Mouse (Mus musculus): ENCODE data around the gene Pcsk4.

The Pcsk4 gene

GRCm38 (mm10) chr10:80321670-80322581, 7.4 kb downstream of the Pcsk4 start:
- peak; percentile 67 for DNase-seq

- DNase-seq, result no peak
These were observed 8.2 kb downstream of the Pcsk4 start for GRCm38 (mm10) chr10:80321014-80321669.

GRCm38 (mm10) chr10:80320340-80320760, 8.9 kb downstream of the Pcsk4 start, which contains the start of gene 2310011J03Rik:
TSS of gene 2310011J03Rik (minus strand) at chr10:80320537.
- peak; percentile 90 for DNase-seq

- DNase-seq, result no peak
These were observed 12.3 kb downstream of the Pcsk4 start for GRCm38 (mm10) chr10:80317011-80317410.

- DNase-seq, result no peak
These were observed 12.9 kb downstream of the Pcsk4 start for GRCm38 (mm10) chr10:80316359-80316781.

GRCm38 (mm10) chr10:80315315-80315714, 14.0 kb downstream of the Pcsk4 start:
- peak; percentile 52 for DNase-seq

- DNase-seq, result peak; percentile 59
These were observed 14.8 kb downstream of the Pcsk4 start for GRCm38 (mm10) chr10:80314494-80315001.

- peak; percentile 76 for DNase-seq
These were observed 15.6 kb downstream of the Pcsk4 start for GRCm38 (mm10) chr10:80313627-80314201.

- peak; percentile 65 for DNase-seq
These were observed 16.5 kb downstream of the Pcsk4 start for GRCm38 (mm10) chr10:80312586-80313504.

GRCm38 (mm10) chr10:80311560-80311959, 17.7 kb downstream of the Pcsk4 start:
- DNase-seq, result peak; percentile 56

GRCm38 (mm10) chr10:80304862-80305261, 24.4 kb downstream of the Pcsk4 start:
- no peak for DNase-seq

GRCm38 (mm10) chr10:80304458-80304857, 24.8 kb downstream of the Pcsk4 start:
- DNase-seq, result no peak

- peak; percentile 81 for DNase-seq
These were observed 26.8 kb downstream of the Pcsk4 start for GRCm38 (mm10) chr10:80302471-80302881.

- DNase-seq, result no peak
These were observed 27.3 kb downstream of the Pcsk4 start for GRCm38 (mm10) chr10:80302082-80302355.

GRCm38 (mm10) chr10:80301256-80302081, 27.8 kb downstream of the Pcsk4 start:
- peak; percentile 67 for DNase-seq

- peak; percentile 62 for DNase-seq
These were observed 28.6 kb downstream of the Pcsk4 start for GRCm38 (mm10) chr10:80300672-80301181.

- peak; percentile 52 for DNase-seq
These were observed 29.5 kb downstream of the Pcsk4 start for GRCm38 (mm10) chr10:80299824-80300223.

GRCm38 (mm10) chr10:80299301-80299700, 30.0 kb downstream of the Pcsk4 start:
- no peak for DNase-seq

- peak; percentile 94 for DNase-seq
These were observed 30.6 kb downstream of the Pcsk4 start for GRCm38 (mm10) chr10:80298571-80299281.

- peak; percentile 69 for DNase-seq
These were observed 31.7 kb downstream of the Pcsk4 start for GRCm38 (mm10) chr10:80297526-80298133.

Measured in cerebellum, adult 11-12 months (tissue).